Mouse (Mus musculus): ENCODE data around the gene Ddr1.

Ddr1 gene

DNA sequence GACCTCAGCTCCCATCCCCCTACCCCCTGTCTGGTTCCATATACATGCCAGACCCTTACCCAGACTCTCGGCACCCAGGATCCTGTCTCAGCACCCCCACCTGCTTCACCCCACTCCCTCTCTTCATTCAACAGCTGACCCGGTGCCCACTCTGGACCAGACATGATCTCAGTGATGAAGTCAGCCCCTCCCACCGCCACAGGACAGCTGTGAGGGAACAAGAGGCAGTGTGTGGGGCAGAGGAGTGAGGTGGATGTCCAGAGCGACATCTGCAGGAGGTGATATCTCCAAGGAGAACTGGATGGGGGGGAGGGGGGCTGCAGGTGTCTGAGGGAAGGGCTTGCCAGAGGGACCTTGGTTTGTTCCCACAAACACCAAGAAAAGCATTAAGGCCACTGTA lies 12.6 kb downstream of the Ddr1 start:
- DNase-seq (ENCODE audit: low read depth, low spot score) = no peak

DNA sequence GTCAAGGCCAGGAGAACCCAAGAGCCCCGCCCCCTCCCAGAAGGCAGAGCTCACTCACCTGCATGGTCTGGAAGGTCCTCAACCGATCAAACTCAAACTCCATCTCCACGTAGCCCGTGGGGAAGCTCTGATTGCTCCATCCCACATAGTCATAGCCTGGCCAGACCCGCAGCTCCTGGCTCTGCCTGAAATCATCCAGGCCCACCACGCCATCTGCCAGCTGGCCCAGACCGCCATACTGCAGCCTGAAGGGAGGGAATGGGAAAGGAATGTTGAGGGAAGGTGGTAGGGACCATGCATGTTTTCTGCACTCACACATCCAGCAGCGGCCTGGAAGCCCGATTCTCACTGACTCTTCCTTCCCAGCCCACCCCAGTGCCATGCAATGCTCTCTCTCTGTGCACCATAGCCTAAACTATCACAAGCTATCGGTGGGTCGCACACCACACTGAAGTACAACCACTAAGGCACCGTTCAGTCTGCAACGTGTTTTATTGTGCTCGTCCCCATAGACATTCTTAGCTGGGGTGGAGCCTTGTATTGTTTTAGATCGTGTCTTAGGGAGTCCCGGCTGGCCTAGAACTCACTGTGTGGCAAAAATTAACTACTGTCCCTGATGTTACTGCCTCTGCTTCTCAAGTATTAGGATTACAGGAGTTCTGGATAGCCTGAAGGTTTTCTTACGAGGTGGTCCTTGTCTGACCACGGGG lies 14.3 kb downstream of the Ddr1 start:
- DNase-seq (ENCODE audit: low read depth, low spot score) = no peak

- no peak for DNase-seq (ENCODE audit: low read depth, low spot score)
These were observed 15.9 kb downstream of the Ddr1 start for GRCm38 (mm10) chr17:35688347-35689175.

DNA sequence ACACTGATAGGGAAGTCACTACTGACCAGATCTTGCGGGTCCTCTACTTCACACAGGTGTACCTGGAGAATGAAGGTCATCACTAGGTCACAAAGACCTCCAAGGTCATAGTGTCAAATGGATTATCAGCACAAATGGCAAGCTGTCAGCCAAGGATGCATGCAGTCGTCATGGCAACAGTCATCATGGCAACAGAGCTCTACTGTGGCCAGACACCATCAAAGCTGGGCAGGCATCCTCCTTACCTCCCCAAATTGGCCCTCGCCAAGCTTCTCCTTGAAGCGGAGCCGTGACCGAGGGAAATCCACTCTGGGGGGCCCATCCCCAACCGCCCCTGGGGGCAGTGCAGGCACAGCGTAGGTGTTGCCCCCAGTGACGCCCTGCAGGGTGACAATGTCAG lies 19.4 kb downstream of the Ddr1 start:
- DNase-seq (ENCODE audit: low read depth, low spot score) = no peak

GRCm38 (mm10) chr17:35681986-35682385 lies 22.4 kb downstream of the Ddr1 start:
- DNase-seq (ENCODE audit: low read depth, low spot score) = no peak

DNA sequence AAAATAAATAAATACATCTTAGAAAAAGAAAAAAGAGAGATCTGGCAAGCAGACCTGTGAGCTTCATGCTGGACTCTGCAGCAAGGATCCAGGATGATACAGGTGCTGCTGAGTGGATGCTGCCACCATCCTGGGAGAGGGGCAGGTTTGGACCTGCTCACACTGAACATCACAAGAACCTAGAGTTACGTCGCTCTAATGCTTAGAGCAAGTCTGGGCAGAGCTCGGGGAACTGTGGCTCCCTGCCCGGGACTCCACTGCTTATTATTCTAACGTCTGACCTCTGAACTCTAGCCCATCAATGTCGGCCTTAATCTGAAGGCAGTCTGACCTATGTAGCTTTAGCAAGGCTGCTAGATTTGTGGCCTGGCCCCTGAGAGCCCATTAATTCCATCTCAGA lies 23.8 kb downstream of the Ddr1 start:
- no peak for DNase-seq (ENCODE audit: low read depth, low spot score)

DNA sequence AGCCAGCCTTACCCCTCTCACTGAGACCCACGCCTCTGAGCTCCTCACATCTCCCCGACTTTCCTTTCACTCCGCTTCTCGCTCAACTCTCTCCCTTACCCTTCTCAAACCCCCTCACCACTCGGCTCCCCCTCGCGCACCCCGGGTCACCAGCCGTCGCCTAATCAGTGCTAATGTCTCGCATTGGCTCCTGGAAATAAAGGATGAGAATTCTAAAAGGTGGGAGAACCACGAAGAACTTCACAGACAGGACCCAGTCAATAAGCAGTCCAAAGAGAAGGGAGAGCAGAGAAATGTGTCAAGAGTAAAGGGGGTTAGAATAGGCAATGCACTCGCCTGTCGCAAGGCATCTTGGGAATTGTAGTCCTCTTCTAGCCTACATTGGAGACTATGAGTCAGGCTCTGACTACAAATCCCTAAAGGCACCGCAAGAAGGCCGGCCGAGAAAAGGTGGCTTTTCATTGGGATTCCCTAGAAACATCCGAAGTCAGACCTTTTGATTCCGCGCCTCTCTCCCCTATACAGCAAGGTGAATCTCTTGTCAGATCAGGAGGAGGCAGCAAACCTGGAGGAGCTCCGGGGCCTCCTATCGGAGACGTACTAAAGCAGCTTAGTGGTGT lies 30.9 kb downstream of the Ddr1 start, which contains the start of gene Gtf2h4:
Gene Gtf2h4, minus strand, starts transcription at position 324 of the 620 bp plus-strand sequence.
- DNase-seq (ENCODE audit: low read depth, low spot score) = peak; percentile 88

GRCm38 (mm10) chr17:35672527-35672926 lies 31.9 kb downstream of the Ddr1 start:
- no peak for DNase-seq (ENCODE audit: low read depth, low spot score)

GRCm38 (mm10) chr17:35671846-35672245 lies 32.6 kb downstream of the Ddr1 start:
- no peak for DNase-seq (ENCODE audit: low read depth, low spot score)

- no peak for DNase-seq (ENCODE audit: low read depth, low spot score)
These were observed 34.7 kb downstream of the Ddr1 start for GRCm38 (mm10) chr17:35669731-35670130.

DNA sequence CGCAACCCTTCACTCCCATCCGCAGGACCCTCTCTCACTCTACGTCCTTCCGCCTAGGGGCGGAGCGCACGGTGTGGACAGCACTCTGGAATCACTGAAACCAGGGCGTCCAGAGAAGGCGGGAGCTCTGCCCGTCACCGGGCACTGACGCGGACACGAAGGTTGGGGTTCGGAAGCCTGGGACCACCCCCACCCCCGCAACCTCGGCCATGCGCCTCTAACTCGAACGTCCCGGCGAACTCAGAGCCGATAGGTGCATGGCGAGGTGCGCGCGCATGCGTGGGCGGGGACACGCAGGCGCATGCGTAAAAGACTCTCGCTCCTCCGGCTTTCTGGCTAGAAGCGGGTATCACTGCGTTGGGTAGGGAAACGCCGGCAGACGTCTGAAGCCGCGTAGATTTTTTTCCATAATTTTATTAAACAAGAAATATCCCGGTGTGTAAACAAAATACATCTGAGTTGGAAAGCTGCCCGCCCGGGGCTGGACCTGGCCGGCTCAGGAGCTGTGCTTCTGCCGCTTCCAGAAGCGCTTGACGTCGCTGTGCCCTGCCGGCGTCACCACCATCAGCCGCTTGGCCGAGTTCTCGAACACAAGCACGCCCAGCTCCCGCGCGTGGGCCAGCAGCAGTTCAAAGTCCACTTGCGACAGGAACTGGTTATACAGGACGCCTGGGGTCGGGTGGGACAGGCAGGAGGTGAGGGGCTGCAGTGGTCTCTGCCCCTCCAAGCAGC lies 36.9 kb downstream of the Ddr1 start, which contains the start of gene Vars2:
Gene Vars2, minus strand, starts transcription at position 259 of the 732 bp plus-strand sequence.
- DNase-seq (ENCODE audit: low read depth, low spot score) = peak; percentile 93

DNA sequence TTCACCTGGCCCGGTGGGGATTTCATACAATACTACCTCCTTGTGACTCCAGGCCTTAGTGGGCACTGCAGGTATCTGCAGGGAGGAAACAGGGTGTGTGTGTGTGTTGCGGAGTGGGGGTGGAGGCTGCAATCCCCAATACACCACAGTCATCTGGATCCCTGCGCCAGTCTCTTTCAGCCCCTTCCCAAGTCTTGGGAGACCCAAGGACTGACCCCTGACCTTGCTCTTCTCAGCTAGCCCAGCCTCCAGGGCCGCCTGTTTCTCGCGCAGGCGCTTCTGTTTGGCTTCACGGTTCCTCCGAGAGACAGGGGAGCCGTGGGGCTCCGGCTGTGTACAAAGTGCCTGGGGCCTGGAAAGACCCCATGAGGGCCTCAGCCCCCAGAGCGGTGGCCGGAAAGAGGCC lies 37.6 kb downstream of the Ddr1 start:
- peak; percentile 23 for DNase-seq (ENCODE audit: low read depth, low spot score)

DNA sequence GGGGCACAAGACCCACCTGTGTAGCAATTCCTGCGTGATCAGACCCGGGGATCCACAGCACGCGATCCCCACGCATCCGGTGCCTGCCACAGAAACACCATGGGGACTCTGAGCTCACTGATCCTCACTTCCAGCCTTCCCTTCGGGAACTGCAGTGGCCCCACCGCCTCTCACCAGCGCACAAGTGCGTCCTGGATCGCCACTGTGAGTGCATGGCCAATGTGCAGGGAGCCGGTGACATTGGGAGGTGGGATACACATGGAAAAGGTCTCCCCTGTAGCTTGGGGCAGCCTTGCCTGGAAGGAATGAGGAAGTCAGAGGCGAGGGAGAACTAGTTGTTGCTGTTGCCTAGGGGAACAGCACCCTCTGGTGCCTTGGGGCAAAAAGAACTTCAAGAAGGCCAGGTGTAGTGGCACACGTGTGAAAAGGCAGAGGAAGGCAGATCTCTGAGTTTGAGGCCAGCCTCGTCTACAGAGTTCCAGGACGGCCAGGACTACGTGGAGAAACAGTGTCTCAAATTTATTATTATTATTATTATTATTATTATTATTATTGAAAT lies 38.4 kb downstream of the Ddr1 start:
- no peak for DNase-seq (ENCODE audit: low read depth, low spot score)

GRCm38 (mm10) chr17:35653086-35653485 lies 51.3 kb downstream of the Ddr1 start:
- no peak for DNase-seq (ENCODE audit: low read depth, low spot score)

- DNase-seq (ENCODE audit: low read depth, low spot score) = no peak
These were observed 55.0 kb downstream of the Ddr1 start for GRCm38 (mm10) chr17:35649429-35649828.

GRCm38 (mm10) chr17:35643609-35644236 lies 60.7 kb downstream of the Ddr1 start, which contains the start of gene Mucl3:
Gene Mucl3 (minus strand): TSS chr17:35643695.
- DNase-seq (ENCODE audit: low read depth, low spot score) = no peak

DNA sequence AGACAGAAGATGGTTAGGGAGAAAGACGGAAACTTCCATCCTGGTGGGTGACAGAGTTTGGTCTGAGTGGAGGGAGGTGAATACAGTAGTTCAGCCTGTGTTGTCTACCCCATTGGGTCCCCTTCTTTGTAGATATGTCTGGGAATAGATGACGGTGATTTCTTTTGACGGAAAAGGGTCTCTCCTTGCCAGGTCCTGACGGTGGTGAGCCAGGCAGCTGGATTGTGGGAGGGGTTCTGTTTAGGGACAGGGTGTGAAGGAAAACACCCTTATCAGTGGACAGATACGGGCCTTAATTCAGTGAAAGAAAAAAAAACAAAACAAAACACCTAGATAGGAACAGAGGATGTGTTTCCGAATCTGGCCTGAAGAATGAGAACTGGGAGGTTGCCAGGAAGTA lies 65.1 kb downstream of the Ddr1 start:
- no peak for DNase-seq (ENCODE audit: low read depth, low spot score)

- peak; percentile 31 for DNase-seq (ENCODE audit: low read depth, low spot score)
These were observed 65.8 kb downstream of the Ddr1 start for GRCm38 (mm10) chr17:35638475-35639190.

GRCm38 (mm10) chr17:35636363-35636762 lies 68.1 kb downstream of the Ddr1 start:
- no peak for DNase-seq (ENCODE audit: low read depth, low spot score)

DNA sequence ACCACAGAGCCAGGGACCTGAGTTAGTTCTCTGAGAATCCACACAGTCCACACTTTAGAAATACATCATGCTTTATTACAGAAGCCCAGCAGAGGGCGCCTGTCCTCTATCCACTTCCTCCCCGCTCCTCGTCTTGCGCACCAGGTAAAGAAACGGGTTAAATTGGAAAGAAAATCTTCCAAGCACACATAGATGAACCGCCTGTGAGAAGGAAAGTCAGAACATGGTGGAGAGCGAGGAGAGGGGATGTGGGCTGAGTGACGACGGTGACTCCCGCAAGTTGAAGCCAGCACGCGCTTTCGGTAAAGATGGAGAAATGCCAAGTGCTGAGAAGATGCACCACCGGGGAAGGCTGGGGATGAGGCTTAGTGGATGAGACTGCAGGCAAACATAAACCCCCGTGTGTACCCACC lies 68.7 kb downstream of the Ddr1 start:
- DNase-seq (ENCODE audit: low read depth, low spot score) = peak; percentile 59
